Mouse (Mus musculus): ENCODE measurements around the gene Golph3.

Golph3 gene

DNA sequence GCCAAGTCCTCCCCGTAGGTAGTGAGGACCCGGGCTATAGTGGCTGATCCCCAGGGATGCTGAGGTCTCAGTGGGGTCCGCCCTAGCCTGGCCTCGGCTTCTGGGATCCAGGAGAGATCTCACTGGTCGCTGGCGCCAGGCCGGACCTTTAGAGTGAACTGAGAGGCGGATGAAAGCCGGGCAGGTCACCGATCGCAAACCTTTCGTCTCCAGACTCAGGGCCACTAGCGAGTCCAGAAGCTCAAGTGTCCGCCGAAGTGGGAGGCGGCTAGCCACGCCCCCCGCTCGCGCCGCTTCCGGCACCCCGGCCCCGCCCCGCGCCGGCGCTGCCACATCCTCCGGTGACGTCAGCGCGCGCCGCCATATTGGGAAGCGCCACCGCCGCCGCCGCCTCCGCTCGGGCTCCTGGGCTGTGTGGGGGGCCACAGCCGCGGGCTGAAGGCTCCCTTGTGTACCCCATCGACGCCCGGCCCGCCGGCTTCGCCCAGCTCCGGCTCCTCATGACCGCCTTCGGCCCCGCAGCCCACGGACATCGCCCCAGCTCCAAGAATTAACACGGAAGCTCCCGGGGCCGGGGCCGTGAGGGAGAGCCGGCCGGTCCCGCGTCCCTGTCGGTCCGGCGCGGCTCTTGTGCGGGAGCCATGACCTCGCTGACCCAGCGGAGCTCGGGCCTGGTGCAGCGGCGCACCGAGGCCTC, at the start of gene Golph3:
Gene Golph3 (plus strand): TSS at position 360 of the 697 bp plus-strand sequence.
- peak; percentile 95 for DNase-seq

DNA sequence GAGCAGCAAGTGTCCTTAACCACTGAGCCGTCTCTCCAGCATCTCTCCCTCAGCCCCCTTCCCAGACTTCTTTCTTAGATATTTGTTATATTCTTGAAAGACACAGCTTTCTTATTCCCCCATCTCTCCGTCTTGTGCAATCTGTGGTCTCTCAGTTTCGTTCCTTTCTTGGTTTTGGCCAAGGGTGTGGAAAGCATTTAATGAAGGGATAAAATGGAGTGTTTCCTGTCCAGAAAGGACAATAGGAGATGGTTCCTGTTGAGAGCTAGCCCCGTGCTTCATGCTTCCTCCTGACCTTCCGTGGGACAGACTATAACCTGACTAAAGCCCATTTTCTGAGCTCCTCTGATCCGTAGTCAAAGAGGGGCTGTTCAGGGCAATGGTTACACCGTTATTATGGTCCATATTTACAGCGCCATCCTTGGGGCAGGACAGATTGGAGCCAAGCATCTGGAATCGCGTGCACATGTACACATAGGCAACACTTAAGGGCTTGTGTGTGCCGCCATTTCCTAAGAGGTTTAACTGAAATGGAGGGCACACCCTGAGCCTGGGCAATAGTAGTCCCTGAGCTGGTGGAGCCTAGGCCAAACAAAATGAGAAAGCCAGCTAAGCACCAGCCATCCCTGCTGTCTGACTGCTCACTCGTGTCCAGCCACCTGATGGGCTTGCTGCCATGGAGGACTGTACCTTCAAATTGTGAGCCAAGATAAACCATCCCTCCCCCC, 47.8 kb upstream of the Golph3 start:
- DNase-seq: peak; percentile 7

DNA sequence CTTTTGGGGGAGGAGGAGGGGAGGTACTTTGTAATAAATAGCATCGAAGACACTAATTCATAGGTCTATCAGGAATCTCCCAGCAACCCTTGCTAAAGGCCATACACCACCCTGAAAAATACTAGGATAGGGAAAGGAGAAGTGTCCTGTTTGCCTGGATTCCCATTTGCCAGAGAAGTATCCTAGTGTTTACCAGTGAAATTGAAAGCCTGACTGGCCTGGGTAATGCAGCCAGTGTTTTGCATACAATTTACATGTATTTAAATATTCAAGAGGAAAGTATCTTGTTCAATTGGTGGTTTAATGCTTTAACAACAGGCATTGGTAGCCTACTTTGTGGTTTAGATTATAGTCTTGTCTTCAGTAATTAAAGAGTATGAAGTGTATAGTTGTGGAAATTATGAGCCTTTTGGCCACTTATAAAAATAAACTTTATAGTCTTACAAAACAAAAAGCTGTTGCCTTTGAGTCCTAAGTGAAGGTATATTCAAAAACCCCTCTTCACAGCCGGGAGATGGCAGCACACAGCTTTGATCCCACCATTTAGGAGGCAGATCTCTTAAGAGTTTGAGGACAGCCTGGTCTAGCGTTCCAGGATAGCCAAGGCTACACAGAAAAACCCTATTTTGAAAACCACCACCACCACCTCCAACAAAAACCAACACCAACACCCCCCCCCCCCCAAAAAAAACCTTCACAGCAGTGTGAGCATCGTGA, 47.0 kb upstream of the Golph3 start:
- DNase-seq: no peak

DNA sequence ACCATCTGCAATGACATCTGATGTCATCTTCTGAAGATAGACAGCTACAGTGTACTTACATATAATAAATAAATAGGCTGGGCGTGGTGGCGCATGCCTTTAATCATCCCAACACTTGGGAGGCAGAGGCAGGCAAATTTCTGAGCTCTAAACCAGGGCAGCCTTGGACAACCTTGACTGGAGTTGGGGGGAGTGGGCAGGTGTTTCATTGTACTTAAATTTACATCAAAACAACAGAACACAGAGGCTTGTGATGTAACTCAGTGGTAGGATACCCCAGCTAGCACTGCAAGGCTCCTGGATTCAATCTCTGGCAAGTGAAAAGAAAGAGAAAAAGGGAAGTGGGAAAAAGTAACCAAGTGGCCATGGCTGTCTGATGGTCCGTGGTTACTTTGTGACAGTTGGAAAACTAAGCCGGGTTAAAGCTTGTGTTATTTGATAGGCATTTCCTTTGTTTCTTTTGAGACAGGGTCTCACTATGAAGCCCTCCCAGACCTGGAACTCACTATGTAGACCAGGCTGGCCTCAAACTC, 46.1 kb upstream of the Golph3 start:
- DNase-seq: no peak

DNA sequence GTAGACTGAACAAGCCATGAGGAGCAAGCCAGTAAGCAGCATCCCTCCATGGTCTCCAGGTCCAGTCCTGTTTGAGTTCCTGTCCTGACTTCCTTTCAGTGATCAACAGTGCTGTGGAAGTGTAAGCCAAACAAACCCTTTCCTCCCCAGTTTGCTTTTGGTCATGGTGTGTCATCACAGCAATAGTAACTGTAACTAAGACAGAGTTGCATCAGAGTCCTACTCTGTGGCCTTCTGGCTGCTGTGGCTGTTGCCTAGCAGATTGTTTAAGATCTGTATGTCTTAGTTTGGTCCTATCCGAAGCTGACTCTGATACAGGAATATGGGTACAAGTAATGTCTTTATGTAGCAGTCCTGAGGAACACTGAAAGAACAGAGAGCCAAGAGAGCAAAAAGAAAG, 41.4 kb upstream of the Golph3 start:
- no peak for DNase-seq

DNA sequence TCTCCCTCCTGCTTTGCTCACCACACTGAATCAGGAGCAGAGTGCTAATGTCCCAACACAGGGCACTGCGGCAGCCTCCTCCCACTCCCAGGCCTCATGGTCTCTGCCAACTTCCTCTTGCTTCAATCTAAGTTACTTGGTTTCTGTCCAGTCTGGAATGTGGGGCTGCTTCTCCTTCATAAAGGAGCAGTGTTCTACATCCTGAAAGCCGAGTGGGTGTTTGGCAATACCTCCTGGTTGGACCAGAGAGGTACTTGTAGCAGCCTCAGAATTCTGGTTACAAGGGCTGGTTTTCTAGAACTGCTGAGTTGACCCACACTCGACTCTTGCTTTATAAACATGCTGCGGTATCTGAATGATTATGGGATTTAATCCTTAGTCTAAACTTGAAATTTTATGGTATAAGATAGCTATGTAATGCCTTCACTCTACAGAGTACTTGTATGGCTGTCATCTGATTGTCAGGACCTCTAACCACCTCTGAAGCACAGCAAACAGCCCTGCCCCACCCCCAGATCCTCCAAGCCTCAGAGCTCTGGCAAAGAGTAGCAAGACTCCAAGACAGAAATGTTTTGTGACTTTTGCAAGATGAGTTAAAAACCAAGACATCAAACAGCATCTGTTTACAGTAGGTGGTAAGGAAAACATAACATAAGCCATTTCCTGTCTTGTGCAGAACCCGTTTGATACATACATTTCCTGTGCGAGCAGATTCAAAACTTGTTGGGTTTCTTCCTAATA, 36.3 kb upstream of the Golph3 start:
- DNase-seq: no peak

DNA sequence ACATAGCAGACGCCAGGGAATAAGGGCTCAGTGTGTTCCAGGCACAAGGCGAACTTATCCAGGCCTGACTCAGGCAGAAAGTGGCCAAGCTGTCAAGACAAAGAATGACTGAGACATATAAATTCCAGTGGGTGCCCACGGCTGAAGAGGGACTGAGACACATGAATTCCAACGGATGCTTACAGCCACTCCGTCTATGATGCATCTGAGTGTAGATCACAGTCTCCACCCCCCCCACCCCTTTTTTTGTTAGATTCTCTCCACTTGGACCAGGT, 35.8 kb upstream of the Golph3 start:
- no peak for DNase-seq

DNA sequence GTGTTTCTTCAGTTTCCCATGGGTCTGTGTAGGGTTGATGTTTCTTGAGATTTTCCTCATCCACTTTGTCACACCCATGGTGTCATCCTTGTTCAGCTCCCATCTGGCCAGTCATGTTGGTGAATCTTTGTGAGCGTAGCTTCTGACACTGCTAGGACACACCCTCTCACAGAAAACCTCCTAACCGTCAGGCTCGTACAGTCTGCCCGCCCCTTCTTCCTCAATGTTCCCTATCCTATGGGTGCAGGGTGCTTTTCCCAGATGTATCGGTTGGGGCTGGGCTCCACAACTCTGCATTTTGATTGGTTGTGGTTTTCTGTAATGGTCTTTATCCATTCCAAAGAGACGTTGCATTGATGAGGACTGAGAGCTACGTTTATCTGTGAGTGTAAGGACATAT, 30.9 kb upstream of the Golph3 start:
- DNase-seq: no peak

DNA sequence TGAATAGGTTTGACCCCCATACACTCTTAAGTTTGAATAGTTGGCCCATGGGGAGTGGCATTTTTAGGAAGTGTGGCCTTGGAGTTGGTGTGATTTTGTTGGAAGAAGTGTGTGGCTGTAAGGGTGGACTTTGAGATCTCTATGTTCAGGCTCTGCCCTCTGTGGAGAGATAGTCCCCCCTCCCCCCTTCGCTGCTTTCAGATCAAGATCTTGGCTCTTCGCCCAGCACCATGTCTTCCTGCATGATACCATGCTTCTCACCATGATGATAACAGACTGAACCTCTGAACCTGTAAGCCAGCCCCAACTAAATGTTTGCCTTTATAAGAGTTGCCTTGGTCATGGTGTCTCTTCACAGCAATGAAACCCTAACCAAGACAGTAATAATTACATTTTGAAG, 29.5 kb upstream of the Golph3 start:
- DNase-seq: no peak

DNA sequence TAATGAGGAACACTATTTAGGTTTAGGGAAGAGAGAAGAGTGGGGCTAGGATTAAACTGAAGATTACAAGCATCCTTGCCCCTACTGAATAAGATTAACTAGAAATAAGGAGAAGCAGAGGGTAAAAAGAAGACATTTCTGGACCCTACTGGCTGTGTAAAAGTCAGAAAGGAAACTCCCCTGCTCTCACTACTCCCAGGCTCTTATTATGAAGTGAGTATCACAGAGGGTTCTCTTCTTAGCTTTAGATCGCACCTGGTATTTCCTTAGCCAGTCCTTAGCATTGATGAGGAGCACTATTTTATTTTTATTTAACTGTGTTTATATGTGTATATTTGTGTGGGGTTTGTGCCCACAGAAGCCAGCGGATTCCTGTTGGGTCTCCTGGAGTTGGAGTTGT, 25.0 kb upstream of the Golph3 start:
- DNase-seq: no peak

DNA sequence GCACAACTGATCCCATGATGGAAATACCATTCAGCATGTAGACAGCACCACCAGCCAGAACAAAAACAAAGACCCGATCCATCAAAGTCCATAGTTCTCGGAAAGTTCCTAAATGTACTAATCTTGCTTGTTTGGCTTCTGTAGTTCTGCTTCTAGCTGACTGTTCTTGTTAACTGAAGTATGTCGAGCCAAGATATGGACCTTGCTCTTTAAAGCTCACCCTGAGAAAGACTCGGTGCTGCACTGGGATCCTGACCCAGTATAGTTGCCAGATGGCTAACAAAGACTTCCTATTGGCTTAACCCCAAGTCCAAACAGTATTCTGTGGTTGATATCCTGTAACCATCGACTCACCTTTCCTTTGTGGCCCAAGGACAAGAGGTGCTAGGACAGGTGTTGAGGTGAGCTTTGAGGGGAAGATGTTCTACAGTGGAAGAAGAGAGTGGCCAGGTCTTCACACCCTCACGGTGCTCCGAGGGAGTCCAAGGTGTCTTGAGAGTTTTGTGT, 23.0 kb upstream of the Golph3 start:
- DNase-seq: peak; percentile 33

DNA sequence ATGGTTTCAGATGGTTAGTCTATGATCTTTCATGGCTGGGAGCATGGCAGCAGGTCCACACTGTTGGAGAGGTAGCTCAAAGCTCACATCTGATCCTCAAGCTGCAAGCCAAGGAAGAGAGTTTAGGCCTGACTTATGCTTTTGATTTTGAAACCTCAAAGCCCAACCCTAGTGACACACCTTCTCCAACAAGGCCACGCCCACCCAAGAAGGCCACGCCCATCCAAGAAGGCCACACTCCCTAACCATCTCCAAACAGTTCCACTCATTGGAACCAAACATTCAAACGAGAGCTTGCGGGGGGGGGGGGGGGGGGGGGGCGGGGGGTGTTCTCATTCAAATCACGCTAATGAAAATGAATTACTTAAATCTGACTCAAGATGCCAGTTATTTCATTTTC, 19.5 kb upstream of the Golph3 start:
- no peak for DNase-seq

DNA sequence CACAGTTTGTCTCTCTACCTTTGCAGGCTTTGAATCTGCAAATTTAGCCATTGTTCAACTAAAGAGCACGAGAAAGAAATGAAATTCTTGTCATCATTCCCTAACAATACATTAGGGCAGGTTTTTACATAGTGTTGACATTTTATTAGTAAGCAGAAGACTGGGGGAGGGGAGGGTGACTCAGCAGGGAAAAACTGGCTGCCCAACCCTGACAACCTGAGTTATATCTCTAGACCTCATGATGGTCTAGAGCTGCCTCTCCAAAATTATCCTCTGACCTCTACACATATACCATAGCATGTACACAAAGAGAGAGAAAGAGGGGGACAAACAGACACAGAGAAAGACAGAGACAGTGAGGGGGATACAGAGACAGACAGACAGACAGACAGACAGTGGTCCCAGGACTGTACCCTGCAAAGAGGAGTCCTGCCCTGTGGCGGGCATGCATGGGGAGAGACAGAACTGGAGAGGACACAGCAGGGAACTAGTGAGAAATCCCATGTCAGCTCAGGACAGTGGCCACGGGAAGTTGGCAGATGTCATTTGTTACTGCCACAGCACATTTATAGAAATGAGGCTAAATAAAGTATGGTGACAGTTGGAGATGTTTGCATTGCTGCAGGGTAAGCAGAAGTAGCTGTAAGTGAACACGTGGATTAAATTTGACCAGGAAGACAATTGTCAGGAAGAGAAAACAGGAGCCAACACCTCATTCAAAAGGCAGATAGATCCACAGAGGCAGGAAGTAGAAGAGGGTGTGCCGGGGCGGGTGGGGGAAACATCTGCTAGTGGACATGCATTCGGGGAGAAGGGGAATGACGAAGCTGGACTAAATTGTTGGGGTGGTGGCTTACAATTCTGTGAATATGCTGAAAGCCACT, 14.8 kb upstream of the Golph3 start:
- DNase-seq: no peak

DNA sequence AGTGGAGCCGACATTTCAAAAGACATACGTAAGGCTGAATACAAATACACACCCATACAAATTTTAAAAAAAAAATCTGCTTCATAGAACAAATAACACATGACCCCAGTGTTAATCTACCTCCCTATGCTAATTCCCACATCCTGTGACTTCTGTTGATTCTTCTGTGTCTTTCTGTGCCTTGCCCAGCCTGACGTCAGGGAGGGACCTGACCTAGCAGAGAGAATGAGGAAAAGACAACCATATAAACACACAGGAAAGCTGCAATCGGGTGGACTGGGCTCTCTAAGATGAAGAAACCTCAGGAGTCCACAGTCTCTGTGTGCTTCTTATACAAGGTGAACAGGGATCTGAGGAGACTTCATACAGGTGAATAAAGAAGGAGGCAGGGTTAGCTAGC, 14.1 kb upstream of the Golph3 start:
- DNase-seq: no peak

DNA sequence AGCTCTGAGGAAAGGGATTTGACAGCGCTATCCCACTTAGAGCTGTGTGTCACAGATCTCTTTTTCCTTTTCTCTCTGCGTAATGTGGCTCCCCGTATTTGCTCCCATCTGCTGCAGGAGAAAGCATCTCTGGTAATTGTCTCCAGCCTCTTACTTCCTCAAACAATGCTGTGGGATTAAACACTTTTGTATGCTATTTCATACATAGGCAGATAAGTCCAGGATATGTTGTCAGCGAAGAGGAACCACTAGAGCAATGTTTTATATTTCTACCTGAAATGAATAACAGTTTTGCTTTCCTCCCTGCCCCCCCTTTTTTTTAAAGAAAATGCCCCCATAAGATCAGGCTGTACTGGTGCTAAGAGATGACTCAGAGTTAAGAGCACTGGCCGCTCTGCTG, 12.7 kb upstream of the Golph3 start:
- DNase-seq: no peak

DNA sequence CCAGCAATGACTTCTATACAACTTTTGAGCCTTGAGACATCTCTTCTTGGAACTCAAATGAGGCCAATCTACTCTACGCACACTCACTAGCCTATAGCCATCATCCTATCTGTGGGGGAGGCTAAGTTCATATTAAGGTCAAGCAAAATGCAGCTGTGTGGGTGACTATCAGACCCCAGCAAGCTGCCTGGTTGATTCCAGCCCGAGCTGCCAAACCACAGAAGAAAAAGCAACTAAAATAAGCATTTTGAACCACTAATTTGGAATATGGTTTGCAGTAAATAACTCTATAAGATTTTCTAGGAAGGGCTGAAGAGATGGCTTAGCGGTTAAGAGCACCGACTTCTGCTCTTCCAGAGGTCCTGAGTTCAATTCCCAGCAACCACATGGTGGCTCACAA, 10.6 kb upstream of the Golph3 start:
- DNase-seq: no peak

DNA sequence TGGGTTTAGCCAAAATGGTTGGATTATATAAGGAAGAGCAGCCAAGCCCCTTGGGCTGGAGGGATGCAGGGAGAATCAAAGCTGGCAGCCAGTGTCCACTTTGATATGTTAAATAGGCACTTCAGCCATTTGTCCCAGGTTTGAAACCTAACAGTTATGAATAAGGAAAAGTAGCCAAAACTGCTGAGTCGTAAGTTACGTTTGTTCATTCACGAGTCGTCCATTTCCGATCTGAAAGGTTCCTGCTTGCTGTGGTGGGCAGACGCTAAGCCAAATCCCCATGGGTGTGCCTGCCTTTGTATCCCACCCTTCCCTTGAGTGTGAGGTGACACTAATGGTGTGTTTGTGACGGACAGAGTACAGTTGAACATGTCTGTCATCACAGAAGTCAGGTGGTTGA, 9.8 kb upstream of the Golph3 start:
- DNase-seq: no peak

DNA sequence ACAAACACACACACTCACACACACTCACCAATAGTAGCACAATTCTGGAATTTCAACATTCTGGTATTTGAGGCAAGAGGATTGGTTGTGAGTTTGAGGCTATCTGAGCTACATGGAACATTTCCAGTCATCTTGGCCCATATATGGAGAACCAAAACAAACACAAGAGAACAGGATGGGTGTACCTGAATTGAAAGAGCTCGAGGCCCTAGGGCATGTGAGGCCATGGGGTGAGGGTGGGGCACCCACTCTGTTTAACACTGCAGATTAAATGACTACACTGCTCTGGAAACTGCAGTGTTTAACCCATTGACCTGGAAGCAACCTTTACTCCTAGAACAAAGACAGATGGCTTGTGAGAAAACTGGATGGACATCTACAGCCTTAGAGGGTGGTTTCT, 8.0 kb upstream of the Golph3 start:
- no peak for DNase-seq

DNA sequence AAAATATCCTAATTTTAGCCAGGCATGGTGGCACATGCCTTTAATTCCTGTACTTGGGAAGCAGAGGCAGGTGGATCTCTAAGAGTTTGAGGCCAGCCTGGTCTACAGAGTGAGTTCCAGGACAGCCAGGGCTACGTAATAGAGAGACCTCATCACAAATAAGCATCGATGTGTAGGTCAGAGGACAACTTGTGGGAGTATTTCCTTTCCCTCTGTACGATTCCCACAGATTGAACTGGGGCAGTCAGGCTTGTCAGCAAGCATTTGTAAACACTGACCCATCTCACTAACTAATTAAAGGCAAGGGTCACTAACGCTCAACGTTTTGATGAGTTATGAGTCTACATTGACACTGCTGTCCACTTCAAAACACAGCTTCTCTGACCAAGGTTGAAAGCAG, 6.7 kb upstream of the Golph3 start:
- no peak for DNase-seq

DNA sequence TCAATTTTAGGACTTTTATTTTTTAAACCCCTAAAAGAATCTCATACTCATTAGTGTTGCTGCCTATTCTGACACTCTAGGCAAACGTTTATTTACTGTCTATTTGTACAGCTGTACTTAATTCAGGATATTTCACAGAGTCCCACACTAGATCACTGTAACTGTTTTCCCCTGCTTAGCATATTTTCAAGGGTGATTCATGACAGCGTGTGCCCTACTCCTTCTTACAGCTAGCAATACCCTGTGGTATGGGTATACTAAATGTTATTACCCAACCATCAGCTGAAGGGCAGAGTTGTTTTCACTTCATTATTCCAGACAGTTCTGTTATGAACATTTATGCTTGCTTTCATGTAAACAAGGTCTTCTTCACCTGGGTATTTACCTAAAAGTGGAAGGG, 5.3 kb upstream of the Golph3 start:
- DNase-seq: no peak

DNA sequence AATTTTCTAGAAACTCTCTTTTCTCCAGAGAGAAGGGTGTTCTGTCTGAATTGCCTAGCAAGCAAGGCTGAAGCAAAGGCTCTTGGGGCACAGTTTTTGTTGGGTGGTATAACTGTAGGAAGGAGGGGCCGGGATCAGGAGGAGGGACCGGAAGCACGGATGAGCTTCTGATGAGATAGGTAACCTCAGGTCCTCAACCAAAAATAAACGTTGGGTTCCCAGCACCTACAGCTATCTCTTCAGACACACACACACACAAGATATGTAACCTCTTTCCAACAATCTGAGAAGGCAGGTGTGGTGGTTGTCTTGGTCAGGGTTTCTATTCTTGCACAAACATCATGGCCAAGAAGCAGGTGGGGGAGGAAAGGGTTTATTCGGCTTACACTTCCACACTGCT, 4.0 kb upstream of the Golph3 start:
- no peak for DNase-seq

DNA sequence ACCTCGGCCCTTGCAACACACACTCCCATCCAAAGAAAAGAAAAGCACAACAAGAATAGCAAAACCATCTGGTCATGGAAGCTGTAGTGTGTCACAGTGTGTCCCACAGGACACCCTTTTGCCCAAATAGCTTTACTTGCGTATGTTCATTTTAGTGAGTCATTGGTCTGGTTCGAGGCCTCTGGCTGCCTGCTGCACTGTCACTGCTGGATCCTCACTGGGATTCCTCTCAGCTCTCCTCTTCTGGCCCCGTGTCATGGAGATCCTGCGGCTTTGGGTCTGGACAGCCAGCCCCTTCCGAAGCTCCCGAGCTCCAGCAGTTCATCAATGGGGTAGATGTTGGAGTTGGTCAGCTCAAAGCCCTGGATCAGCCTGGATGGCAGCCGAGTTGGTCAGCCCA, 2.8 kb upstream of the Golph3 start:
- no peak for DNase-seq

All from kidney, adult 11 months (tissue).